Mouse (Mus musculus) right cerebral cortex, adult 18-20 months (tissue): ENCODE results near the gene Myo10.
A peak's percentile ranks its signal among the peaks of the same experiment; 100 is the strongest.

Experiments
- DNase-seq: peaks from one replicate; pipeline ENCODE4 v3.0.0; 2022; ENCODE audit warnings: mixed read lengths

The Myo10 gene

GRCm38 (mm10) chr15:25854270-25854904 is 232.1 kb downstream of the Myo10 start:
- peak; percentile 31 for DNase-seq

- DNase-seq, result no peak
Measured at GRCm38 (mm10) chr15:25858611-25859058, 236.3 kb downstream of the Myo10 start.

DNA sequence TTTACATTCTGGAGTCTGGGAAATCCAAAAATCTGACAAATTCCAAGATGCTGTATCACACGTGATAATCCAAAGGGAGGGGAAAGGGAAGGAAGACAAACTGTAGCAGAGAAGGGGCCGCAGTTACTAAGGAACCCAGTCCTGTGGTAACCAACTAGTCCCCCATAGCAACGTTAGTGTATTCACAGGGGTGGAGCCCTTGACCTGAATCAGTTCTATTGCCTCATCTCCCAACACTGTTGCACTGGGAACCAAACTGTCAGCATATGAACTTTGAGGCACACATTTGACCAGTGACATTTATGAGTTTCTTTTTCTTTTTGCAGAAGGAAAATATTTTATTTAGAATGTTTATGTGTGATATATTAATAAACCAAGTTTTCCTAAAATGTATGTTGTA is 237.1 kb downstream of the Myo10 start:
- no peak for DNase-seq

DNA sequence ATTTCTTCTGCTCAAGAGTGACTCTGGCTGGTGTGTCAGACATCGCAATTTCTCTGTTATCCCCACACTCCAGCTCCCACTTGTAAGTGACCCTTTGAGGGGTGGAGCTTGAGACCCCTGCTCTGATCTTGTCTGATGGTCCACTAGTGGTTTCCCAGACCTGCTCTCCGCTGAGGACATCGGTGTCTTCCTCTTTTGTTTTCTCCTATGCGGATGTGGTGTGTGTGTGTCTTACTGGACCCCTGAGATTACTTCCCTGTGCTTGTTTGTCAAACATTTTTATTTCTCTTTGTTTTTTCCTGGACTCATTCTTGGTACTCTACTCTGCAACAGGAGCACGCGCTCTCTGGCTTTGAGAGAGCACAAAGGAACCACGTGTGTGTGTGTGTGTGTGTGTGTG is 239.6 kb downstream of the Myo10 start:
- no peak for DNase-seq
